Mouse (Mus musculus): ENCODE measurements around the gene Ctnnd2.

The Ctnnd2 gene

GRCm38 (mm10) chr15:30515425-30515824, 343.0 kb downstream of the Ctnnd2 start:
- no peak for DNase-seq (ENCODE audit: low spot score)

- no peak for DNase-seq (ENCODE audit: low spot score)
Observed at GRCm38 (mm10) chr15:30541459-30541858, 369.1 kb downstream of the Ctnnd2 start.

GRCm38 (mm10) chr15:30548263-30548662, 375.9 kb downstream of the Ctnnd2 start:
- DNase-seq (ENCODE audit: low spot score) = no peak

GRCm38 (mm10) chr15:30550956-30551355, 378.6 kb downstream of the Ctnnd2 start:
- no peak for DNase-seq (ENCODE audit: low spot score)

- DNase-seq (ENCODE audit: low spot score) = no peak
Observed at GRCm38 (mm10) chr15:30553910-30554406, 381.6 kb downstream of the Ctnnd2 start.

- no peak for DNase-seq (ENCODE audit: low spot score)
Observed at GRCm38 (mm10) chr15:30555787-30556186, 383.4 kb downstream of the Ctnnd2 start.

GRCm38 (mm10) chr15:30562375-30562774, 390.0 kb downstream of the Ctnnd2 start:
- no peak for DNase-seq (ENCODE audit: low spot score)

- no peak for DNase-seq (ENCODE audit: low spot score)
Observed at GRCm38 (mm10) chr15:30564594-30564993, 392.2 kb downstream of the Ctnnd2 start.

- DNase-seq (ENCODE audit: low spot score) = no peak
Observed at GRCm38 (mm10) chr15:30570254-30570800, 397.9 kb downstream of the Ctnnd2 start.

- DNase-seq (ENCODE audit: low spot score) = no peak
Observed at GRCm38 (mm10) chr15:30587446-30587845, 415.1 kb downstream of the Ctnnd2 start.

GRCm38 (mm10) chr15:30590865-30591264, 418.5 kb downstream of the Ctnnd2 start:
- no peak for DNase-seq (ENCODE audit: low spot score)

- DNase-seq (ENCODE audit: low spot score) = no peak
Observed at GRCm38 (mm10) chr15:30595507-30595906, 423.1 kb downstream of the Ctnnd2 start.

GRCm38 (mm10) chr15:30610613-30611012, 438.2 kb downstream of the Ctnnd2 start:
- DNase-seq (ENCODE audit: low spot score) = no peak

GRCm38 (mm10) chr15:30615451-30615850, 443.1 kb downstream of the Ctnnd2 start:
- no peak for DNase-seq (ENCODE audit: low spot score)

GRCm38 (mm10) chr15:30616861-30617260, 444.5 kb downstream of the Ctnnd2 start:
- no peak for DNase-seq (ENCODE audit: low spot score)

GRCm38 (mm10) chr15:30617932-30618331, 445.5 kb downstream of the Ctnnd2 start:
- no peak for DNase-seq (ENCODE audit: low spot score)

GRCm38 (mm10) chr15:30628524-30628923, 456.1 kb downstream of the Ctnnd2 start:
- DNase-seq (ENCODE audit: low spot score) = no peak

GRCm38 (mm10) chr15:30632113-30632735, 459.8 kb downstream of the Ctnnd2 start:
- DNase-seq (ENCODE audit: low spot score) = no peak

GRCm38 (mm10) chr15:30633917-30634316, 461.5 kb downstream of the Ctnnd2 start:
- DNase-seq (ENCODE audit: low spot score) = no peak

GRCm38 (mm10) chr15:30634522-30634921, 462.1 kb downstream of the Ctnnd2 start:
- DNase-seq (ENCODE audit: low spot score) = no peak

GRCm38 (mm10) chr15:30640651-30641050, 468.3 kb downstream of the Ctnnd2 start:
- DNase-seq (ENCODE audit: low spot score) = no peak

- DNase-seq (ENCODE audit: low spot score) = no peak
Observed at GRCm38 (mm10) chr15:30645688-30646087, 473.3 kb downstream of the Ctnnd2 start.

GRCm38 (mm10) chr15:30646501-30647431, 474.4 kb downstream of the Ctnnd2 start:
- no peak for DNase-seq (ENCODE audit: low spot score)
